Mouse (Mus musculus): ENCODE results near the gene Zfp981.

- TF ChIP-seq POLR2A (IDR thresholded peaks at IDR 0.05; ENCODE audit: extremely low read depth, insufficient read depth, low read length) (no peak), CTCF (IDR thresholded peaks at IDR 0.05; ENCODE audit: low read depth, low read length) (no peak)
These were observed 32.7 kb downstream of the Zfp981 start for GRCm38 (mm10) chr4:146534574-146534973.
